Mouse (Mus musculus) ovary, adult 10 weeks (tissue): ENCODE data around the gene Csnk2a2. TPM values are rescaled to one million over a fixed set of nuclear protein-coding genes. Genes with fewer than 3 reads are reported as not detected.

Experiments used
- polyA plus RNA-seq: library from polyadenylated mRNA; stranded (reverse); fragments of 350-450 nt; fragmentation: Illumina TruSeq; extraction: RNeasy Lipid Tissue Mini Kit (QIAGEN cat#74804); gene quantifications from one replicate; pipeline ENCODE4 v1.2.3, GENCODE M21; 2014

The Csnk2a2 gene
- polyA plus RNA-seq, result 317 TPM

GRCm38 (mm10) chr8:95490006-95490405 is at the start of gene Csnk2a2:
TSS of gene Csnk2a2 (minus strand) at chr8:95490039.

GRCm38 (mm10) chr8:95533584-95534387 is 43.9 kb upstream of the Csnk2a2 start, which contains the start of gene Ccdc113:
TSS of gene Ccdc113 (plus strand) at chr8:95534085.

GRCm38 (mm10) chr8:95434686-95435439 is 55.0 kb downstream of the Csnk2a2 start, which contains the start of gene Cfap20:
TSS of gene Cfap20 (minus strand) at chr8:95434869.

Other genes with a start within 250 kb of the Csnk2a2 start
- gene Cngb1, start 183.5 kb downstream of the Csnk2a2 start, polyA plus RNA-seq, result 1.2 TPM
- gene Tepp, start 179.5 kb downstream of the Csnk2a2 start, polyA plus RNA-seq, result not detected
- 3.4 TPM for gene Zfp319, start 158.1 kb downstream of the Csnk2a2 start, polyA plus RNA-seq
- 1.9 TPM for gene Usb1, start 157.8 kb downstream of the Csnk2a2 start, polyA plus RNA-seq
- gene Mmp15, start 137.8 kb downstream of the Csnk2a2 start, polyA plus RNA-seq, result 0.34 TPM
- 57.6 TPM for gene Cfap20, start 55.2 kb downstream of the Csnk2a2 start, polyA plus RNA-seq
- 3.3 TPM for gene Ccdc113, start 44.0 kb upstream of the Csnk2a2 start, polyA plus RNA-seq
- not detected for gene Prss54, start 86.3 kb upstream of the Csnk2a2 start, polyA plus RNA-seq
- 8.2 TPM for gene Gins3, start 143.4 kb upstream of the Csnk2a2 start, polyA plus RNA-seq
- 3.0 TPM for gene Ndrg4, start 186.9 kb upstream of the Csnk2a2 start, polyA plus RNA-seq
- gene Setd6, start 225.8 kb upstream of the Csnk2a2 start, polyA plus RNA-seq, result 16.1 TPM